Mouse (Mus musculus) urinary bladder, postnatal 0 days (tissue): Measurements from ENCODE around the gene Tecta. TPM values are rescaled to one million over a fixed set of nuclear protein-coding genes. Genes with fewer than 3 reads are reported as not detected.

ENCODE experiments used
- microRNA-seq: library from miRNA; unstranded; fragments of <30 nt; microRNA quantifications from one replicate; pipeline ENCODE4, GENCODE M21; 2016
- polyA plus RNA-seq: library from polyadenylated mRNA; unstranded; fragments of >200 nt; fragmentation: Nextera tagmentation; extraction: Ambion mirVana; gene quantifications from 2 replicates; pipeline ENCODE4 v1.2.1, GENCODE M21; 2015

Tecta gene
- not detected in 2 replicates for polyA plus RNA-seq

GRCm38 (mm10) chr9:42399829-42400228 lies at the start of gene Tecta:
Gene Tecta, minus strand, starts transcription at chr9:42399929.

Small RNA genes lying within 50 kb of the gene (microRNA-seq; reads per million reads assigned to microRNA genes)
- gene Gm44311 = not detected

Other genes starting within 250 kb of the Tecta start
- gene Sc5d, start 135.7 kb downstream of the Tecta start, polyA plus RNA-seq = 64.7 and 117 TPM in 2 replicates
- gene Tbcel, start 107.9 kb upstream of the Tecta start, polyA plus RNA-seq = 3.3 and 3.6 TPM in 2 replicates